Mouse (Mus musculus): ENCODE measurements around the gene Mcf2l.

Mcf2l gene

GRCm38 (mm10) chr8:12998331-12998730 is 124.7 kb downstream of the Mcf2l start:
- no peak for DNase-seq

GRCm38 (mm10) chr8:12999793-13000192 is 126.2 kb downstream of the Mcf2l start:
- DNase-seq: no peak

GRCm38 (mm10) chr8:13007458-13007857 is 133.9 kb downstream of the Mcf2l start:
- no peak for DNase-seq

- DNase-seq: peak; percentile 15
Measured at GRCm38 (mm10) chr8:13010313-13010712, 136.7 kb downstream of the Mcf2l start.

- DNase-seq: no peak
Measured at GRCm38 (mm10) chr8:13019560-13019959, 146.0 kb downstream of the Mcf2l start.

- DNase-seq: no peak
Measured at GRCm38 (mm10) chr8:13021830-13022229, 148.2 kb downstream of the Mcf2l start.

GRCm38 (mm10) chr8:13025487-13026224 is 152.1 kb downstream of the Mcf2l start, which contains the start of gene F7:
Gene F7, plus strand, starts transcription at chr8:13026034.
- peak; percentile 50 for DNase-seq

- no peak for DNase-seq
Measured at GRCm38 (mm10) chr8:13027615-13028014, 154.0 kb downstream of the Mcf2l start.

GRCm38 (mm10) chr8:13028482-13028881 is 154.9 kb downstream of the Mcf2l start:
- DNase-seq: no peak

GRCm38 (mm10) chr8:13036346-13036812 is 162.8 kb downstream of the Mcf2l start:
- no peak for DNase-seq

- DNase-seq: no peak
Measured at GRCm38 (mm10) chr8:13037015-13037414, 163.4 kb downstream of the Mcf2l start, which contains the start of gene F10. Gene F10, plus strand, starts transcription at chr8:13037308.

- DNase-seq: peak; percentile 63
Measured at GRCm38 (mm10) chr8:13037569-13037968, 164.0 kb downstream of the Mcf2l start.

GRCm38 (mm10) chr8:13039054-13039453 is 165.4 kb downstream of the Mcf2l start:
- no peak for DNase-seq

GRCm38 (mm10) chr8:13041459-13041858 is 167.9 kb downstream of the Mcf2l start:
- no peak for DNase-seq

GRCm38 (mm10) chr8:13047652-13048051 is 174.0 kb downstream of the Mcf2l start:
- no peak for DNase-seq

- no peak for DNase-seq
Measured at GRCm38 (mm10) chr8:13050550-13050949, 176.9 kb downstream of the Mcf2l start.

GRCm38 (mm10) chr8:13057351-13057750 is 183.7 kb downstream of the Mcf2l start:
- DNase-seq: peak; percentile 40

- peak; percentile 50 for DNase-seq
Measured at GRCm38 (mm10) chr8:13060441-13061150, 187.0 kb downstream of the Mcf2l start, which contains the start of gene Proz. Gene Proz, plus strand, starts transcription at chr8:13060914.

- no peak for DNase-seq
Measured at GRCm38 (mm10) chr8:13063112-13063511, 189.5 kb downstream of the Mcf2l start.
